Mouse (Mus musculus) lung, adult 2 months (tissue): Measurements from ENCODE around the gene Polr2h.

Source experiments
- CTCF ChIP-seq: fragments of 200-500 bp; IDR thresholded peaks from 2 replicates; pipeline ENCODE4 v1.5.1; 2011; ENCODE audit warnings: mild to moderate bottlenecking, low read length, control low read depth; ENCODE audit not compliant: insufficient read depth
- POLR2A ChIP-seq: fragments of 200-500 bp; IDR thresholded peaks from 2 replicates; pipeline ENCODE4 v1.6.1; 2011; ENCODE audit warnings: low read depth, mild to moderate bottlenecking, control low read depth, low read length, borderline replicate concordance; ENCODE audit errors: extremely low read depth

- TF ChIP-seq CTCF (no peak), POLR2A (no peak)
These were observed 4.3 kb downstream of the Polr2h start for GRCm38 (mm10) chr16:20721808-20722207.
